17 mouse cellular contexts compared by ENCODE assay signal in the genomic region with DNA sequence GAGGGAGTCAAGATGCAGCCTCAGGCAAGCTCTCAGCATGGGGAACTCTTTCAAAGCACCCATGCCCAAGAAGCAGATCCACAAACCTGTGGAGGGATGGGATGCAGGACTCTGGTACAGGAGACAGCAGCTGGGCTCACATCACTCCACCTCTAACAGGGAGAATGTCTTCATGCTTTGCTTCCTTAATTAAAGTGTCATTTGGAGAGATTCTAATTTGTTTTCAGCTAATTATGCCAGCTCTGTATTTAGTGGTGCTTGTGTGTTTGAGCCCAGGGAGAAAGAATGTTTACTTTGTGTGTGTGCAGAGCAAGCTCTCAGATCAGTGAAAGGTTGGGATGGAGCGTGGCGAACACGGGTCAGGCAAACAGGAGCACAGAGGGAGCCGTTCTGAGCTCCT. TPM values are rescaled to one million over a fixed set of nuclear protein-coding genes. Genes with fewer than 3 reads are reported as not detected.
DNase-seq lines count a peak whose midpoint lies in the region; ATAC-seq lines count a peak whose summit lies in the region.
"Had no signal": no experiment of that assay in that cellular context is flagged by ENCODE, and none has a peak within 500 bp of the region (broad histone marks: within the 10 kb centered on the region; RNA-seq: fewer than 3 reads in every experiment).

No protein-coding gene starts in this region.

- H3K9me3 ChIP-seq in liver, embryonic 16.5 days (replicated peaks; ENCODE audit: control insufficient read depth, low read length): no peaks in the 10 kb centered on the region
- H3K9me3 ChIP-seq in liver, embryonic 12.5 days (replicated peaks): no peaks in the 10 kb centered on the region
- no peaks in the 10 kb centered on the region for H3K9me3 ChIP-seq in forebrain, embryonic 16.5 days (ENCODE audit: control insufficient read depth, low read length)
- H3K9me3 ChIP-seq in midbrain, embryonic 10.5 days (replicated peaks): no peaks in the 10 kb centered on the region
- H3K9me3 ChIP-seq: intestine, embryonic 15.5 days; limb, embryonic 13.5 days had no signal

- no peaks in the 10 kb centered on the region for H3K36me3 ChIP-seq in liver, embryonic 16.5 days (ENCODE audit: control insufficient read depth, insufficient read depth)
- H3K36me3 ChIP-seq in liver, embryonic 12.5 days: peaks cover 4% of the 10 kb centered on the region; the same call in 1 of the 2 replicates
- no peaks in the 10 kb centered on the region for H3K36me3 ChIP-seq in forebrain, embryonic 16.5 days (ENCODE audit: control insufficient read depth, insufficient read depth)
- peaks cover 8% of the 10 kb centered on the region for H3K36me3 ChIP-seq in midbrain, embryonic 10.5 days

- WGBS in liver, embryonic 16.5 days (ENCODE audit: insufficient replicate concordance): 76% methylated on average over 4 of the region's 4 CpGs
- WGBS in liver, embryonic 12.5 days (ENCODE audit: insufficient replicate concordance): 68% methylated on average over 4 of the region's 4 CpGs
- 25% methylated on average over 4 of the region's 4 CpGs for WGBS in forebrain, embryonic 16.5 days
- 69% methylated on average over 4 of the region's 4 CpGs for WGBS in midbrain, embryonic 10.5 days

- H3K4me2 ChIP-seq in liver, embryonic 16.5 days (ENCODE audit: low read depth, low read length): no peak overlapping the region
- no peak overlapping the region for H3K4me2 ChIP-seq in liver, embryonic 12.5 days
- H3K4me2 ChIP-seq in forebrain, embryonic 16.5 days (ENCODE audit: low read length): no peak overlapping the region
- H3K4me2 ChIP-seq: intestine, embryonic 15.5 days; limb, embryonic 13.5 days had no signal

- H3K4me3 ChIP-seq in liver, embryonic 16.5 days (ENCODE audit: low read depth, low read length): no peak overlapping the region
- no peak overlapping the region for H3K4me3 ChIP-seq in liver, embryonic 12.5 days
- no peak overlapping the region for H3K4me3 ChIP-seq in forebrain, embryonic 16.5 days (replicated peaks; ENCODE audit: low read length)
- no peak overlapping the region for H3K4me3 ChIP-seq in midbrain, embryonic 10.5 days
- H3K4me3 ChIP-seq: intestine, embryonic 15.5 days; limb, embryonic 13.5 days had no signal

- ATAC-seq in liver, embryonic 16.5 days (ENCODE audit: low read depth): peak; percentile 54; the same call in 1 of the 2 replicates
- ATAC-seq in liver, embryonic 12.5 days: no peak
- no peak for ATAC-seq in forebrain, embryonic 16.5 days
- ATAC-seq: intestine, embryonic 15.5 days had no signal

- no peaks in the 10 kb centered on the region for H3K27me3 ChIP-seq in liver, embryonic 16.5 days (ENCODE audit: control insufficient read depth, insufficient read depth, low read depth, low read length)
- peaks cover 3% of the 10 kb centered on the region; the same call in 1 of the 2 replicates for H3K27me3 ChIP-seq in liver, embryonic 12.5 days (replicated peaks)
- no peaks in the 10 kb centered on the region for H3K27me3 ChIP-seq in forebrain, embryonic 16.5 days (replicated peaks; ENCODE audit: control insufficient read depth, insufficient read depth, low read length)
- H3K27me3 ChIP-seq in midbrain, embryonic 10.5 days (ENCODE audit: low read depth, poor library complexity, severe bottlenecking): peaks cover 90% of the 10 kb centered on the region
- H3K27me3 ChIP-seq: intestine, embryonic 15.5 days; limb, embryonic 13.5 days had no signal

- no peak overlapping the region for H3K9ac ChIP-seq in liver, embryonic 16.5 days (ENCODE audit: low read depth, low read length)
- H3K9ac ChIP-seq in liver, embryonic 12.5 days: no peak overlapping the region
- H3K9ac ChIP-seq in forebrain, embryonic 16.5 days (replicated peaks; ENCODE audit: low read depth, low read length): no peak overlapping the region
- H3K9ac ChIP-seq: intestine, embryonic 15.5 days; limb, embryonic 13.5 days had no signal

- H3K4me1 ChIP-seq in liver, embryonic 16.5 days (ENCODE audit: control insufficient read depth, low read depth, low read length): peaks cover 4% of the 10 kb centered on the region; the same call in 1 of the 2 replicates
- peaks cover 16% of the 10 kb centered on the region for H3K4me1 ChIP-seq in liver, embryonic 12.5 days
- peaks cover 66% of the 10 kb centered on the region for H3K4me1 ChIP-seq in forebrain, embryonic 16.5 days (replicated peaks; ENCODE audit: control insufficient read depth, insufficient read depth, low read length)
- peaks cover 84% of the 10 kb centered on the region for H3K4me1 ChIP-seq in midbrain, embryonic 10.5 days

- no peak for DNase-seq in midbrain, embryonic 10.5 days (ENCODE audit: low spot score)
- peak; percentile 34 for DNase-seq in retina, embryonic 14.5 days (ENCODE audit: low spot score)
- no peak for DNase-seq in kidney, postnatal 4 days
- DNase-seq in layer of hippocampus, adult 8-10 months (ENCODE audit: low spot score in 2 of 2): no peak
- DNase-seq in frontal cortex, postnatal 10 days (ENCODE audit: low spot score in 2 of 2): no peak
- DNase-seq: adrenal gland, adult 2 months; cerebellum, postnatal 10 days; kidney, postnatal 14 days; lung, adult 2 months; spleen, adult 18-20 months had no signal

- no peak overlapping the region for H3K27ac ChIP-seq in liver, embryonic 16.5 days (ENCODE audit: low read length)
- H3K27ac ChIP-seq in liver, embryonic 12.5 days: no peak overlapping the region
- H3K27ac ChIP-seq in forebrain, embryonic 16.5 days (ENCODE audit: low read length): peak overlapping the region; percentile 71; the same call in 1 of the 2 replicates
- peak overlapping the region; percentile 64 for H3K27ac ChIP-seq in midbrain, embryonic 10.5 days (replicated peaks)
- H3K27ac ChIP-seq: intestine, embryonic 15.5 days; limb, embryonic 13.5 days had no signal

RNA-seq across cellular contexts. Expression of a gene that starts 17.5 kb away (rescaled TPM):
- 12.3 and 14.3 TPM in 2 replicates for polyA plus RNA-seq in liver, embryonic 16.5 days (2015; fragmentation: Nextera tagmentation; extraction: Ambion mirVana)
- polyA plus RNA-seq in liver, embryonic 12.5 days (2016; fragmentation: Nextera tagmentation; extraction: Ambion mirVana): 79.0 and 80.8 TPM in 2 replicates
- polyA plus RNA-seq in forebrain, embryonic 16.5 days (2015; fragmentation: Nextera tagmentation; extraction: Ambion mirVana): 5,254 and 7,174 TPM in 2 replicates
- polyA plus RNA-seq in midbrain, embryonic 10.5 days (2016; fragmentation: Nextera tagmentation; extraction: Ambion mirVana): 1,354 and 2,071 TPM in 2 replicates
- total RNA-seq in layer of hippocampus, adult 8-10 months (2022): 100 to 1,000 TPM; 458 to 613 (median 542) TPM
- total RNA-seq: granulocyte monocyte progenitor cell, adult 5-6 weeks; megakaryocyte progenitor cell, adult 5-6 weeks had no signal

RNA-seq across cellular contexts. Expression of a gene that starts 28.7 kb away (rescaled TPM):
- 8.4 and 8.5 TPM in 2 replicates for polyA plus RNA-seq in liver, embryonic 16.5 days (2015; fragmentation: Nextera tagmentation; extraction: Ambion mirVana)
- polyA plus RNA-seq in liver, embryonic 12.5 days (2016; fragmentation: Nextera tagmentation; extraction: Ambion mirVana): 12.3 and 13.4 TPM in 2 replicates
- 196 and 239 TPM in 2 replicates for polyA plus RNA-seq in forebrain, embryonic 16.5 days (2015; fragmentation: Nextera tagmentation; extraction: Ambion mirVana)
- 76.4 and 103 TPM in 2 replicates for polyA plus RNA-seq in midbrain, embryonic 10.5 days (2016; fragmentation: Nextera tagmentation; extraction: Ambion mirVana)
- 100 to 1,000 TPM; 136 to 152 (median 144) TPM for total RNA-seq in layer of hippocampus, adult 8-10 months (2022)

Comparison
In these comparisons a context has a peak if more than half of its experiments do, and no peak if none do; other contexts are left out.
1. H3K27ac ChIP-seq: peak in forebrain, embryonic 16.5 days (single experiment) and midbrain, embryonic 10.5 days (single experiment); none in liver, embryonic 16.5 days (single experiment) and liver, embryonic 12.5 days (single experiment).
2. RNA of a gene that starts 17.5 kb away (polyA plus RNA-seq): 5,254 to 7,174 TPM in forebrain, embryonic 16.5 days and 1,354 to 2,071 TPM in midbrain, embryonic 10.5 days; 79.0 to 80.8 TPM in liver, embryonic 12.5 days and 12.3 to 14.3 TPM in liver, embryonic 16.5 days; every median in the first group is over 10 times any median in the second.